ENCODE assay signal across 15 mouse cellular contexts in the genomic region with DNA sequence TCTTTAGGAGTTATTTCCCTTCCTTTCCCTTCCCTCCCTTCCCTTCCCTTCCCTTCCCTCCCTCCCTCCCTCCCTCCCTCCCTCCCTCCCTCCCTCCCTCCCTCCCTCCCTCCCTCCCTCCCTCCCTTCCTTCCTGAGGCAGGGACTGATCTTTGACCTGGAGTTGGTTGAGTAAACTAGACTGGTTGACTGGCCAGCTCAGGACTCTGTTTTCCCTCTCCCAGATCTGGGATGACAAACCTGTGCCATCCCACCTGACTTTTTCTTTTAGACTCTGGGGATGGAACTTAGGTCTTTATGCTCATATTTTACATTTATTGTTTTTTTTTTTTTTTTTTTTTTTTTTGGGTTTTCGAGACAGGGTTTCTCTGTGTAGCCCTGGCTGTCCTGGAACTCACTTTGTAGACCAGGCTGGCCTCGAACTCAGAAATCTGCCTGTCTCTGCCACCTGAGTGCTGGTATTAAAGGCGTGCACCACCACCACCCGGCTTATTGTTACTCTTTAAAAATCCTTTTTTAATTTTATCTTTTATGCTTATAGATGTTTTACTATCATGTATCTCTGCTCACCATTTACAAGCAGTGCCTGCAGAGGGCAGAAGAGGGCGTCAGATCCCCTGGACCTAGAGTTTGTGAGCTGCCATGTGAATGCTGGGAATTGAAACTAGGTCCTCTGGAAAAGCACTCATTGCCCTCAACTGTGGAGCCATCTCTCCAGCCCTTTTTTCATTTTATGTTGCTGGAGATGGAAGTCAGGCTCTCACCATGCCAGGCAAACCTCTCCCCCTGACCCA. TPM values are rescaled to one million over a fixed set of nuclear protein-coding genes. Genes with fewer than 3 reads are reported as not detected.
A peak's percentile ranks its signal among the peaks of the same experiment; 100 is the strongest.
DNase-seq lines count a peak whose midpoint lies in the region; ATAC-seq and TF ChIP-seq lines count a peak whose summit lies in the region.
"Had no signal": no experiment of that assay in that cellular context is flagged by ENCODE, and none has a peak within 500 bp of the region (broad histone marks: within the 10 kb centered on the region; RNA-seq: fewer than 3 reads in every experiment).

No protein-coding gene starts in this region.

- no peak overlapping the region for H3K4me3 ChIP-seq in layer of hippocampus, adult 2 months
- no peak overlapping the region for H3K4me3 ChIP-seq in liver, embryonic 15.5 days (replicated peaks)
- H3K4me3 ChIP-seq: forebrain, embryonic 12.5 days; gastrocnemius, adult 2 months; hindbrain, embryonic 13.5 days; stomach, embryonic 15.5 days had no signal

- peak overlapping the region; percentile 65 for H3K4me2 ChIP-seq in liver, embryonic 15.5 days
- H3K4me2 ChIP-seq: forebrain, embryonic 12.5 days; hindbrain, embryonic 13.5 days; lung, embryonic 14.5 days; stomach, embryonic 15.5 days had no signal

- 73% methylated on average over 4 of the region's 5 CpGs for WGBS in liver, embryonic 15.5 days (ENCODE audit: insufficient replicate concordance)

- peaks cover 13% of the 10 kb centered on the region for H3K36me3 ChIP-seq in liver, embryonic 15.5 days (replicated peaks)

- ATAC-seq in liver, embryonic 15.5 days (ENCODE audit: insufficient read depth), result no peak

- DNase-seq in layer of hippocampus, adult 2 months (ENCODE audit: low spot score in 2 of 2), result no peak
- DNase-seq in layer of hippocampus, adult 18-20 months (ENCODE audit: low spot score in 2 of 2), result no peak
- DNase-seq in ES-CJ7 (ENCODE audit: low read depth, low spot score) (peak; percentile 29), R1 (ENCODE audit: low read depth, low spot score) (peak; percentile 42), adipocyte (ENCODE audit: low spot score) (no peak)
- no peak for DNase-seq in right cerebral cortex, adult 18-20 months
- DNase-seq: adrenal gland, postnatal 14 days; embryo, embryonic 11 days; gastrocnemius, adult 2 months; kidney, postnatal 14 days; lung, embryonic 14.5 days had no signal

- H3K27me3 ChIP-seq in liver, embryonic 15.5 days, result no peaks in the 10 kb centered on the region
- H3K27me3 ChIP-seq: forebrain, embryonic 12.5 days; hindbrain, embryonic 13.5 days; stomach, embryonic 15.5 days had no signal

- peaks cover 95% of the 10 kb centered on the region for H3K4me1 ChIP-seq in liver, embryonic 15.5 days (replicated peaks)
- H3K4me1 ChIP-seq: forebrain, embryonic 12.5 days; hindbrain, embryonic 13.5 days; stomach, embryonic 15.5 days had no signal

- no peaks in the 10 kb centered on the region for H3K9me3 ChIP-seq in liver, embryonic 15.5 days (replicated peaks)
- H3K9me3 ChIP-seq: forebrain, embryonic 12.5 days; hindbrain, embryonic 13.5 days; stomach, embryonic 15.5 days had no signal

- no peak overlapping the region; the same call in 1 of the 2 replicates for H3K9ac ChIP-seq in liver, embryonic 15.5 days
- H3K9ac ChIP-seq: forebrain, embryonic 12.5 days; hindbrain, embryonic 13.5 days; lung, embryonic 14.5 days; stomach, embryonic 15.5 days had no signal

- no peak overlapping the region for H3K27ac ChIP-seq in layer of hippocampus, adult 2 months
- peak overlapping the region; percentile 95 for H3K27ac ChIP-seq in liver, embryonic 15.5 days (replicated peaks)
- H3K27ac ChIP-seq: forebrain, embryonic 12.5 days; gastrocnemius, adult 2 months; hindbrain, embryonic 13.5 days had no signal

- TF ChIP-seq CTCF in layer of hippocampus, adult 2 months (conservative IDR thresholded peaks at IDR 0.05), result peak; percentile 38; the same call in 1 of the 2 replicates

RNA-seq across cellular contexts. Expression of gene Ap2a2, which starts 22.3 kb away (rescaled TPM):
- total RNA-seq in layer of hippocampus, adult 2 months (2021), result 100 to 1,000 TPM; 226 to 243 TPM
- total RNA-seq in layer of hippocampus, adult 18-20 months (2021), result 100 to 1,000 TPM; 233 to 238 TPM
- polyA plus RNA-seq in liver, embryonic 15.5 days (2015; fragmentation: Nextera tagmentation; extraction: Ambion mirVana), result 67.6 and 73.8 TPM in 2 replicates

RNA-seq across cellular contexts. Expression of gene Chid1, which starts 44.6 kb away (rescaled TPM):
- total RNA-seq in layer of hippocampus, adult 2 months (2021), result 10 to 100 TPM; 83.1 to 85.1 TPM
- 10 to 100 TPM; 72.6 to 76.2 TPM for total RNA-seq in layer of hippocampus, adult 18-20 months (2021)
- 25.2 and 27.9 TPM in 2 replicates for polyA plus RNA-seq in liver, embryonic 15.5 days (2015; fragmentation: Nextera tagmentation; extraction: Ambion mirVana)

Comparison
In these comparisons a context has a peak if more than half of its experiments do, and no peak if none do; other contexts are left out.
1. DNase-seq: peak in ES-CJ7 (single experiment) and R1 (single experiment); none in layer of hippocampus, adult 2 months (0 of 2), layer of hippocampus, adult 18-20 months (0 of 2), right cerebral cortex, adult 18-20 months (single experiment) and adipocyte (single experiment).